Mouse (Mus musculus): Measurements from ENCODE around the gene Slc39a11.

The Slc39a11 gene

DNA sequence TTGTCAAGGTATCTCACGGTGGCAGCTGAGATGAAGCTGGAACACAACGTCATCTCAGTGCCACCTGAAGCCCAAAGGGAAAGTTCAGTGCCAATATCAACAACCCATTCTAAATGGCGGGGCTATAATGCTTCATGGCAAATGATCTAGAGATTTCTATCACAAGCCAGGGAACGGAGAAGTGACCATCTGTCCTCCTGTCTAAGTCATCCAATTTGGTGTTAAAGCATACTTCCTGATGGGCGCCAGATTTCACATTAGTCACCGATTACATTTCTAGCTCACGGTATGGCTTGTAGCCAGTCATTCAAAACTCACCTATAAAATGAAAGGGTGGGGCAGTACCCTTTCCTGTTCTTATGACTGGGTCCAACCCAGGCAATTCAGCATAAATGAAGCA lies 435.1 kb downstream of the Slc39a11 start:
- DNase-seq: no peak

DNA sequence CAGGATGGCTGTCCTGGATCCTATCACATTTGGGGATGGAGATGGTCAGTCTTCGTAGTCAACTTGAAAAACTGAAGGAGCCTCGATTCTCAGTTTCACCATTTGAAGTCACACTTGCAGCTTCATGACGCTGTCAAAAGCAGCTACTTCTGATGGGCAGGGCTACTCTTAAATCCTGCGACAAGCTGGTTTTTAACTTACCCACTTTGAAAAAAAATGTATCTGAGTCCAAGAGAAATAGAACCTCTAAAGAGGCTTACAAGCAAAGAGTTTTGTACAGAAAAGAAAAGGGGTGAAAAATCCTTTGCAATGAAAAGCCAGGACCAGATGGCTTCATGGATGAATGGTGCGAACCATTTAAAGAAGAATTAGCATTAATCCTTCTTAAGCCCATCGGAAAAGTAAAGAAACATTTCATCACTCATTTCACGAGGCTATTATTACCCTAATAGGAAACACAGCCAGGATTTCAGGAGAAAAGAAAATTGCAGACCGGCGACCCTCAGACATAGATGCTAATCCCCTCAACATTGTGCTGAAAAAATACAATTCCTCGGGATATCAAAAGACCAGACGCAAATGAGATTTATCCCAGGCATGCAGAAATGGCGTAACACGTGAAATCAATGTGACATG lies 437.4 kb downstream of the Slc39a11 start:
- DNase-seq: no peak

DNA sequence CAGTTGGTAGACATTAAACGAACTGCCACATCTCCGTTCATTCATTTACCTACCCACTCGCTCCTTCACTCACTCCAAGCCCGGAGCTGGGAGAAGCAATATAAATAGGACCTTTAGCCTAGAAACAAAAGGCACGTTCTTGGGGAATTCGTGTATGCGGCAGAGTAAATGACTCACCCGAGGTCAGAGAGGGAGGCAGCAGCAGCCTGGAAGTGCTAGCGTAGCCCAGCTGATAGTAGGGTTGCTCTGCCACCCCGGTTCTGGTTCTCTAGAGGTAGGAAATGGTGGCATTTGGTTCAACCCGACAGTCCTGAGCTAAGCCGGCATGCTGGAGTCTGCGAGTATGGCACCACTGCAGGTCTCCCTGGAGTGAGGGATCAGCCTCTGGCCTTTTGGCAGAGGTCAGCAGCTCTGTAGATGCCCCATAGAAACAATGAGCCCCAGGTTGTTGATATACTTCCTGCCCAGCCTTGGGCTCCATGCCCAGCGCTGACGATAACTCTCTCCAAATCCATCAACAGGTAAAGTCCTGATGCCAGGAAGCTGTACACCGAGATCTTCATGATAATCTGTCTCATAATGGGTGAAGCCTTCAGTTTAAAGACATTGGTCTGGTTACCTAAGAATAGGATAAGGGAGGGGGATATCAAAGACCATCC lies 440.5 kb downstream of the Slc39a11 start:
- peak; percentile 28 for DNase-seq

DNA sequence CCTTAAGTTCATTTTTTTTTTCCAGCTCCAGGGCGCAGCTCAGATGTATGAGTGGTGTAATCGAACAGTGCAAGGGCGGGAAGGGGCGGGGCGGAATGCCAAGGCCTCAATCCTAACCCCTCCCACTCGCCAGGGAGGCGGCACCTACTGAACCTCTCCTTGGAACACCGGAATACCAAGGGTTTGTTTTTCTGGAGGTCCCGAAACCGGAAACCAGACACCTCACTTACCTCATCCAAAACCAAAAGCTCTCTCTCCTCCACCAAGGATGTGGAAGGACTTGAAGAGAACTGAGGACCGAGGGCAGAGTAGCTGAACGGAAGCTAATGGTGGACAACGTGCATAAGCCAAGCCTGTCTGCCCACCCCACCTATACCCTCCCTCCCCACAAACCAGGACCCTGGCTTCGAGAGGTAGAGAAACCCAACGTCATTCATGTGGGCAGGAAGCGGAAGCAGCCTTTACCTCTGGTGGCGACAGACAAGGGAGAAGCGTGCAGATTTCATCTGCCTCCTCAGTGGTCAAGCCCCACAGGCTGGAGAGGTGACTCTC lies 441.3 kb downstream of the Slc39a11 start:
- DNase-seq: peak; percentile 18

DNA sequence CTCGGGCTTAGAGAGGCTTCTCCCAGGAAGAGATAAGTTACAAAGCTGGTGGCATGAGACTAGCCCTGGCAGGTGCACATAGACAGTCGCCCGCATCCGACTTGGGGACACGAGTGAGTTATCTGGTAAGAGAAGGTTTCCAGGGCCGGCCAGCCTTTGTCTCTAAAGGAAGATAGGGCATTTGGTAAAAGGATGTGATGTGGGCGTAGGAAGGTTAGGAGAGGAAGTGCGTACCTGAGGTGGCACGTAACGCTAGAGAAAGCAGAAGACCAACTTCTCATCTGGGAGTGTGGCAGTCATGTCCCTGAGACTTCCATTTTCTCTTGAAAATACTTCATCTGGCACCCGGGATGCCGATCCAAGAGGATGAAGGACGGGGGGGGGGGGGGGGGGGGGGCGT lies 441.9 kb downstream of the Slc39a11 start:
- DNase-seq: no peak

DNA sequence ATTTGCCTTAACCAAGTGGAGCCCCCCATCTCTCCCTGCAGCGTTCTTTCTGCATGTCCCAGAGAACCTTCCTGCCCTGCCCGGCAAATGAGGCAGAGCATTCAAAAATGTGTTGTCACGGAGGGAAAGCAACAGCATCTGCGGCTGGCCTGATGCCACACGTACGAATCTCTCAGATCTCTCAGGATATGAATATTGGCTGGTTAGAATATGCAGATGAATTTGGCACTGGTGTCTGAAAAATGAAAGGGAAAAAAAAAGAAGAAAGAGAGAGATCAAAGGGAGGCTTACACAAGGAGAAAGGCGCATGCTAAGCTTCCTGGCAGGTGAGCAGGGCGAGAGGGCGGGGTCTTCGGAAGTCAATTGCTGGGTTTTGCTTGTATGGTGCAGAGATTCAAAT lies 443.8 kb downstream of the Slc39a11 start:
- DNase-seq: no peak

DNA sequence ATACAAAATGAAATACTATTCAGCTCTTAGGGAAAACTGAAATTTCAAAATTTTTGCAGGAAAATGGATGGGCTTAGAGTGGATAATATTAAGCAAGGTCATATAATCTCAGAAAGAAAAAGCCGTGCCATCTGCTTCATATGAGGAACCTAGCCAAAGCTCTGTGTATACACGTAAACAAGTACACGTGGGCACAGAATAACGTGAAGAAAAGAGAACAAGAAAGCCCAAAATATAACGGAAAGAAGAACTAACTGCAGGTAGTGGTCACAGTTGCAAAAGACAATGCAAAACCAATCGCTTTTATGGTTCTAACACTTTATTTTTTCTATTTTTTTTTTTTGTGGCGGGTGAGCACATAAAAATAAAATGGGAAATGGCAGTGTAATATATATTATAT lies 446.9 kb downstream of the Slc39a11 start:
- no peak for DNase-seq

DNA sequence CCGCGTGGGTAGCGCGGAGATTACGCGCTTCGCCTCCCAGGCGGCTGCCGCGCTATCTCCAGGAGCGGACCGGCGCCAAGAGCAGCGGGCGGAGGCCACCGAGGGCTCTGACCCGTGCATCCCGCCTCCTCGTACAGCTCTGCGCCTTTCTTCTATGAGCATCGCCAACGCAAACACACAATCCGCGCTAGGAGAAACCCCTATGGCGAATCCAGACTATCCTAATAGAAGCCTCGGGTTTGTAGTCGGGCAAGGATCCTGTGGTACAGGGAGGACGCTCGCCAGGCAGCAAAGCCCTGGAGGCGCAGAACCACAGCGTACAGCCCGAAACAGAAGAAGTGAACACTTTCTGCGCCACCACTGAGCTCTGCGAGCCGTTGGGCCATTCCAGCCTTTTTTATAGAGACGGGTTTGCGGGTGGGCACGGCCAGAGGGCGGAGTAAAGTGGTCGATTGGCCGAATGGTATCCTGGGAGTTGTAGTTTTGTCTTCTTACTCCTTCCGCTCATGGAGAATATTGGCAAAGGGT lies 448.3 kb downstream of the Slc39a11 start:
- peak; percentile 87 for DNase-seq

DNA sequence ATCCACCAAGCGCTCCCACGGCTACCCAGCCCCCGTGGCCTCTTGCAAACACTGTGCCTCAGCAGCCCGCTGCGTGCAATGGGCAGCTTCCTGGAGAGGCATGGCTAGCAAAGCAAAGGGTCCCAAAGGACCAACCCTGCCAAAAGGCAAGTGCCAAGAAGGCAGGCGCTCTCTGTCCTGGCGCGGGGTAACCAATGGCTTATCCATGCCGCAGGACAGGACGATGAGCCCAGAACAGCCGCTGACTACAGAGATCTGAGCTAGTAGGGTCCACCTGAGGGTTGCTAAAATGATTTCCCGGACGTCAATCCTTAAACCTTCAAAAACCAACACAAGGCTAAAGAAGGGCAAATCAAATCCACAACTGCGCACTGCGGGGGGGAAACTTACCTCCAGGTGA lies 449.0 kb downstream of the Slc39a11 start:
- no peak for DNase-seq

DNA sequence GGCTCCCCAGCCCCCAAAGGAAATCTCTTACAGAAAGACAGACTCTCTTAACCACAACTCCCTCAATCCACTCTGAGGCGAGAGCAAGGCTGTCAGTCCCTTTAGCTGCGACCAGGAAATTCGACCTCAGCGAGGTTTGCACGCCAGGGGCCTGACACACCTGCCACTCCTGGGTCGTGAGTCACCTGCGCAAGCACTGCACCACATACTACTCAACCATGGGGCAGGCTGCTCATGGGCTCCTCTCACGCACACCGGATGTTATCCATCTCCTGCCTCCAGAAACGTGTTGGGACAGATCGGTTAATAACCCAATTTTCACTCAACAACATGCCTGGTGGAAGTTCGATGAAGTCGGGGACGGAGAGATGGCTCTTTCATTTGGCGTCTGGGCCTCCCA lies 451.3 kb downstream of the Slc39a11 start:
- no peak for DNase-seq

DNA sequence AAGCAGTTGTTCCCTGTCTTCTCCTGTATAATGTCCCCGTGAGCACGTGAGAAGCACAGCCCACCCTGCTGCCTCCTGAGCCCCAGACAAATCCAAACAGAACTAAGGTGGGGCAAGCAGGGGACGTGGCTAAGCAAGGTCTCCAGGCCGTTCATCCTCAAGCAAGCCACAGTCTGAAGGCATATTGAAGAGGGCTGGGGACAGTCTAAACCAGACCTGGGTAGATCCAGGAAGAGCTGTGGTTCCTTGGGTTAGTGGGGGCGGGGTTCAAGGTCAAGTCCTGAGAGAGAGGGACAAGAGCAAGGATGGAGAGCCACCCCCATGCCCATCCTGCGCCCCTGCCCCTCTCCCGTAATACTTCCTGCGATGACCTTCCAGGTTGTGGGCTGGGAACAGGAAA lies 452.3 kb downstream of the Slc39a11 start:
- no peak for DNase-seq

DNA sequence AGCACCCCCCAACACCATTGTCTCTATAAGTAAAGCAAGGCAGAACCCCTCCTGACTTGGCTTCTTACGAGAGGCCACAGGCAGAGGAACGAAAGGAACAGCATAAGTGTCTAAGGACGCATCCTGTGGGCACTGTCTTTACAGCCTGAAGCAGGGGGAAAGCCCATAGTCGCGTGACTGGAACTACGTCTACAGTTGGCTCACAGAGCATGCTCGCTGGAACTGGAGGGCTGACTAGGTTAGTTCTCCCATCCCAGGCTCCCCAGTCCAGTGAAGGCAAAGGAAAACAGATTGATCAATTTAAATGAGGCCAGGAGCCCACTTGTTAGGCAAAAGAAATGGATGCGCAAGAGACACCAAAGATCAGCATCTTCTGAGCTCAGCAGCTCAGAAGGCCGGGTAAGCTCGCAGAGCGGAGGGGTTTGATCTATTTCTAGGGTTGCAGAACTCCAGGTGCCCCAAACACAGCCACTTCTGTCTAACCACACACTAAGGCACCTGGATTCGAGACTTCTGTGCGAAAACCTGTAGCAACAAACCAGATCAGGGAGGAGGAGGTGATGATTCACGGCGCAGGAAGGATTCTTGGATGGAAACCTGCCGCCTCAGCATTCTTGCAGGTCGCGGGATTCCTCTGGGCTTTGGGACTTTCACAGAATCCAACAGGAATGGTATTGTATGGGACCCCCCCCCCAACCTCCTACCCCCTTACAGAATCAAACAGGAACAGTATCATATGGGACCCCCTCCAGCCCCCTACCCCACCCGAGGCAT lies 453.5 kb downstream of the Slc39a11 start:
- DNase-seq: no peak
